Mouse (Mus musculus): ENCODE data around the gene Nt5dc2. TPM values are rescaled to one million over a fixed set of nuclear protein-coding genes. Genes with fewer than 3 reads are reported as not detected.

Nt5dc2 gene
- polyA plus RNA-seq, 1 experiment = 28.4 TPM

DNA sequence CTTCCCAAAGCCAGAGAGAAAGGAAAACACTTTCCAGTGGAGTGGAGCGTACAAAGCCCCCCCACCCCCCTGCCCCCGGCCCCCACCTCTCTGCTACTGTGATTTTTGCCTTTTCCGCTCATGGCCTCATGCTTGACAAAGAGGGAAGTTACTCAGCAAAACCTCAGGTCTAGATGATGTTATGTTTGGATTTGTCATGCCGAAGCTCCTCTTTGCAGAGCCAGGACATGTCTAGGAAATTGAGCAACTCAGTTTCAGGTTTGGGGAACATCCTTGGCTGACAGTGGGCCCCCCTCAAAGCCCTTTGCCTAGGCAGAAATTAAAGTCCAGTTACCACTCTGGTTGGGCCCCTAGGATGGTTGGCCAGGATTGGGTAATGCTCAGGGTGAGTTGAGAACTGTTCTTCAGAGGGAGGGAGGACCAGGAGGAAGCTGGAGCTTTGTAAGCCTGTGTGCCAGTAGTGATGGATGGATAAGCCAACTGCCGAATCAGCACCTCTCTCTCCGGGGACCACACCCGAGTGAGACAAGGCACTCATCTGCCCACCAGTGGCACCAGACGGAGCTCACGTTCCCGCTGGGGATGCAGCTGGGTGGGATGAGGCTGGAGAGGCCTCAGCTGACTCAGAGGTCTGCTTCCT, 35.3 kb downstream of the Nt5dc2 start:
- 69% methylated on average over 10 of the region's 10 CpGs for WGBS

DNA sequence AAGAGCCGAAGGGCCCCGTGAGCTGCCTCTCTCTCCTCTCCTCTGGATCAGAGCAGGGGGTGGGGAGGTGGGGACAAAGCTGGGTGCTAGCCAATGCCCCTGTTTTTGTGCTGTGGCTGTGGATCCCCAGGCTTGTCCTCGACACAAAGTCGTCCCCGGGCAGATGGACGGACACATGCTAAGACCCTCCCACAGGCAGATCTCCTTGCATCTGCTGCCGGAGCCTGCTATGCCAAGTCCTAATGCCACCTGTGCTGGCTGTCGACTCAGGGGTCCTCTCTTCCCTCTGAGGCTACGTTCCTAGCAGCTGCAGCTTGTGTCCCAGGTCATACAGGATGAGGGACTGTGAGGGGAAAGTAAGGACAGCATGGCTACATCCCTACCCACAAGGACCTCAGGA, 36.0 kb downstream of the Nt5dc2 start:
- 23% methylated on average over 9 of the region's 9 CpGs for WGBS
- TF ChIP-seq CTCF (IDR thresholded peaks at IDR 0.05; ENCODE audit: borderline replicate concordance, insufficient read depth, low read depth, low read length) = no peak
- no peak for TF ChIP-seq POLR2A (IDR thresholded peaks at IDR 0.05; ENCODE audit: borderline replicate concordance, insufficient read depth, low read length)
- no peak overlapping the region for H3K27ac ChIP-seq (ENCODE audit: insufficient read depth, low read length)

More for the DNA sequence above, 35.3 kb downstream of the Nt5dc2 start:
- no peak for DNase-seq
- no peaks in the 10 kb centered on the region for H3K27me3 ChIP-seq (ENCODE audit: control insufficient read depth, insufficient read depth, low read length)
- peaks cover 32% of the 10 kb centered on the region for H3K4me1 ChIP-seq (ENCODE audit: control insufficient read depth, insufficient read depth, low read length)
- no peak overlapping the region for H3K4me3 ChIP-seq (replicated peaks; ENCODE audit: insufficient read depth, low read depth, low read length)
- TF ChIP-seq CTCF (IDR thresholded peaks at IDR 0.05; ENCODE audit: borderline replicate concordance, insufficient read depth, low read depth, low read length) (no peak), POLR2A (IDR thresholded peaks at IDR 0.05; ENCODE audit: borderline replicate concordance, insufficient read depth, low read length) (no peak)
- no peak overlapping the region for H3K27ac ChIP-seq (ENCODE audit: insufficient read depth, low read length)

DNA sequence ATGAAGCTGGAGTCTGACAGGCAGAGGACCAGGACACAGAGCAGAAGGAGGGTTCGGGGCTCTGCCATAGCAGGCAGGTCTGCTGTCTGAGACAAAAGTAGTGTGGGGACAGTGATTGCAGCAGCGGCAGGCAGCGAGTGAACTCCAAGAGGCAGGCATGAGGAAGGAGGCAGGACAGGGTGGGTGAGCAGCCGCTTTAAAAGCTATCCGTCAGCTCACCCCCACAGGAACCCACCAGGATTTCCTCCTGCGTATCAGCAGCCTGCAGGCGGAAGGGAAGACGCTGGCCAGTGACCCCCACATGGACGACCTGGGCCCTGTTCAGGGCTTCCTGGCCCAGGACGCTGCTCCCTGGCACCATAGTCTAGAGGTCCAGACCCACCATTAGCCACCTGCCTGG, 37.6 kb downstream of the Nt5dc2 start, which contains the start of gene Stab1:
TSS of gene Stab1 (minus strand) at position 217 of the 400 bp plus-strand sequence.
- H3K4me1 ChIP-seq (ENCODE audit: control insufficient read depth, insufficient read depth, low read length) = peaks cover 55% of the 10 kb centered on the region
- no peak within 1 kb of the TSS for H3K27ac ChIP-seq (ENCODE audit: insufficient read depth, low read length)
- WGBS = 66% methylated on average over 10 of the region's 10 CpGs
- H3K4me3 ChIP-seq (replicated peaks; ENCODE audit: insufficient read depth, low read depth, low read length) = no peak within 1 kb of the TSS
- no peaks in the 10 kb centered on the region for H3K27me3 ChIP-seq (ENCODE audit: control insufficient read depth, insufficient read depth, low read length)
- no peak for DNase-seq
- no peak for TF ChIP-seq POLR2A (IDR thresholded peaks at IDR 0.05; ENCODE audit: borderline replicate concordance, insufficient read depth, low read length)
- no peak for TF ChIP-seq CTCF (IDR thresholded peaks at IDR 0.05; ENCODE audit: borderline replicate concordance, insufficient read depth, low read depth, low read length)

More for the DNA sequence above, 36.0 kb downstream of the Nt5dc2 start:
- Histone ChIP-seq H3K27me3 (ENCODE audit: control insufficient read depth, insufficient read depth, low read length) (no peaks in the 10 kb centered on the region), H3K4me1 (ENCODE audit: control insufficient read depth, insufficient read depth, low read length) (peaks cover 39% of the 10 kb centered on the region), H3K4me3 (replicated peaks; ENCODE audit: insufficient read depth, low read depth, low read length) (no peak overlapping the region)
- no peak for DNase-seq

DNA sequence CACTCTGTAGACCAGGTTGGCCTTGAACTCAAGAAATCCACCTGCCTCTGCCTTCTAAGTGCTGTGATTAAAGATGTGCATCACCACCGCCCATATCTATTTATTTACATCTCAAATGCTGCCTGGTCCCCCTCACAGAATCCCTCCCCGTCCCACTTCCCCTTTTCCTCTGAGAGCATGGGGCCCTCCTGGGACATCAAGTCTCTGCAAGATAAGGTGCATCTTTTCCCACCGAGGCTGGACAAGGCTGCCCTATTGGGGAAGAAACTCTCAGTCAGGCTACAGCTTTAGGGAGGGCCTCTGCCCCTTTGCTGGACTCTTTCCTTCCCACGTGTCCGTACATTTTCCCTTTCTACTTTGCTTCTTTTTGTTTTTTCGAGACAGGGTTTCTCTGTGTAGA, 38.7 kb downstream of the Nt5dc2 start:
- Histone ChIP-seq H3K4me1 (ENCODE audit: control insufficient read depth, insufficient read depth, low read length) (peaks cover 58% of the 10 kb centered on the region), H3K4me3 (replicated peaks; ENCODE audit: insufficient read depth, low read depth, low read length) (no peak overlapping the region), H3K27ac (ENCODE audit: insufficient read depth, low read length) (no peak overlapping the region), H3K27me3 (ENCODE audit: control insufficient read depth, insufficient read depth, low read length) (no peaks in the 10 kb centered on the region)
- DNase-seq = no peak
- WGBS = 84% methylated on average over 6 of the region's 6 CpGs
- TF ChIP-seq POLR2A (IDR thresholded peaks at IDR 0.05; ENCODE audit: borderline replicate concordance, insufficient read depth, low read length) = no peak
- TF ChIP-seq CTCF (IDR thresholded peaks at IDR 0.05; ENCODE audit: borderline replicate concordance, insufficient read depth, low read depth, low read length) = no peak

DNA sequence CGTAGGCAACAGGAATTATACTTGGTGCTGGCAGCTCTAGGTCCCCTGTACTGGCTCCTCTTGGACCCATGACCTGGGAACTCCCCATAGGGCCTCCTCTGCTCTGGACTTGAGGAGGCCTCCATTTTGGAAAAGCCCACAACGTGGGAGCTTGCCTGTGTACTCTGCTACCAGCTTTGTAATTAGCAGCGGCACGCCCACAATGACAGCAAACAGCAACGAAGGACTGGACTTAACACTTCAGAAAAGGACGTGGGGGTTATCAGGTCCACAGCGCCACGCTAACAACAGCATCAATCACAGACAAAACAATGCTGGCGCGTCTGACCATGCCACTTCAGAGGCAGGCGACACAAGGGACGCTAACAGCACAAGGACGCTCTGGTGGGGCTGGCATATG, 40.1 kb downstream of the Nt5dc2 start:
- TF ChIP-seq POLR2A (IDR thresholded peaks at IDR 0.05; ENCODE audit: borderline replicate concordance, insufficient read depth, low read length) = no peak
- TF ChIP-seq CTCF (IDR thresholded peaks at IDR 0.05; ENCODE audit: borderline replicate concordance, insufficient read depth, low read depth, low read length) = no peak
- no peak for DNase-seq
- Histone ChIP-seq H3K4me1 (ENCODE audit: control insufficient read depth, insufficient read depth, low read length) (peaks cover 53% of the 10 kb centered on the region), H3K4me3 (replicated peaks; ENCODE audit: insufficient read depth, low read depth, low read length) (no peak overlapping the region), H3K27ac (ENCODE audit: insufficient read depth, low read length) (no peak overlapping the region), H3K27me3 (ENCODE audit: control insufficient read depth, insufficient read depth, low read length) (no peaks in the 10 kb centered on the region)
- WGBS = 70% methylated on average over 13 of the region's 13 CpGs

DNA sequence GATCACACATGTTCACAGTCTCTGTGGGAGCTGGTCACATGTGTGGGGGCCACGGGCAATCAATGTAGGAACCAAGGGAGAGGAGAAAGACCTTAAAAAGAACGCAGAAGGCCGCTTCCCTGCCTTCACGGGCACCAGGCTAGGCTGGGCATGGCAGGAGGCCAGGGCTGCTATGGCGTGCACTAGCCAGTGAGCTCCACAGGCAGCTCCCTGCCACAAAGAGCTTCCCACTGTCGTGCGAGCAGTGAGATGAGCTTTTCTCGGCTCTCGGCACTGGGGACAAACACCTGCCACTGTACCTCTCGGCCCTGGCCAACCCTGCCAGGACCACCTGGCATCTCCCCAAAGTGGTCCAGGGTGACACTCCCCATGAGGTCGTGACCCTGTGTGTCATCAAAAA, 40.5 kb downstream of the Nt5dc2 start:
- peaks cover 52% of the 10 kb centered on the region for H3K4me1 ChIP-seq (ENCODE audit: control insufficient read depth, insufficient read depth, low read length)
- TF ChIP-seq POLR2A (IDR thresholded peaks at IDR 0.05; ENCODE audit: borderline replicate concordance, insufficient read depth, low read length) (no peak), CTCF (IDR thresholded peaks at IDR 0.05; ENCODE audit: borderline replicate concordance, insufficient read depth, low read depth, low read length) (no peak)
- no peak overlapping the region for H3K4me3 ChIP-seq (replicated peaks; ENCODE audit: insufficient read depth, low read depth, low read length)
- WGBS = 9% methylated on average over 11 of the region's 11 CpGs
- H3K27ac ChIP-seq (ENCODE audit: insufficient read depth, low read length) = no peak overlapping the region
- H3K27me3 ChIP-seq (ENCODE audit: control insufficient read depth, insufficient read depth, low read length) = no peaks in the 10 kb centered on the region
- peak; percentile 76 to 77 for DNase-seq

DNA sequence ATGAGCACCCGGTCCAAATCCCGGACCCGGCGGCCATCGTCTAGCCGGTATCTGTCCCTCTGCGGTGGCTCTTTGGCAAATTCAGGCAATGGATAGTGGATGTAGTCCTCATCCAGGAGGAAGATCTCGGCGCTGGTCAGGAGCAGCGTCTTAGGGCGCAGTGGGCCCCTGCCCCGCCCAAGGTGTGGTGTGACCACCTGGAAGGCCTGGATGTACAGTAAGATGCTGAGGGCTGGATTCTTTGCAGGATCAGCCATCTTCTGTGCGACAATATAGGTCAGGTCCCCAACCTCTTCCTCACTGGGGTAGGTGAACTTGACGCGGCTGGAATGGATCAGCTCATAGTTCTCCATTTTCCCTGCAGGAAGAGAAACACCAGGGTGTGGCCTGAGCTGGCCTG, 41.0 kb downstream of the Nt5dc2 start:
- WGBS = 91% methylated on average over 15 of the region's 15 CpGs

DNA sequence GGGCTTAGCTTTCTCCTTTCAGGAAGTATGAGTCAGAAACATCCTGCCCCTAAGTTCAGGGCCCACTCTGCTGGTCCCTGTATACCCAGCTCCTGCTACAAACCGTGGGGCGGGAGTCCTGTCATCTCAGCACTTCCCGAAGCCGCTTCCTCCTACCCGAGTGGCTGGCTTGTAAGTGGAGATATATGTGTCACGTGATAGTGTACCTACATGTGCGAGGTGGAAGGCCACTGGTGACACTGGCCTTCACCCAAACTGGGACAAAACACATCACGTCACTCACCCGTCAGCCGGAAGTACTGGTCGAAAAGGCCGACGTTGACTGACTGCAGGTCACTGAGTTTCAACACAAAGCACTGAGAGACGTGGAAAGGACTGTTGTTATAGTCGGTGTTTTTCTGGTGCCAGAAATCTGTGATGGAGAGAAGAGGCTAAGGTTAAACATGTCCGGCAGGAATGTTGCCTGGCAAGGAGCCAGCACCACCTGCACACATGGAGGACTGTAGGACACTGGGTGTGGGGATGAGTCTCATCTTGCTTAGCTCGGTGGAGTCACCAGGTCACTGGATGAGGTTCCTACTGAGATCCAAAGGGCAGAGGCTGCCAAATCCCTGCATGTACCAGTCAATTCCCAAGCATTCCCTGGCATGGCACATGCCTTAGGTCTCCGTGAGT, 42.1 kb downstream of the Nt5dc2 start:
- no peak for TF ChIP-seq CTCF (IDR thresholded peaks at IDR 0.05; ENCODE audit: borderline replicate concordance, insufficient read depth, low read depth, low read length)
- no peak for TF ChIP-seq POLR2A (IDR thresholded peaks at IDR 0.05; ENCODE audit: borderline replicate concordance, insufficient read depth, low read length)
- DNase-seq = peak; percentile 68 to 72
- peaks cover 53% of the 10 kb centered on the region for H3K4me1 ChIP-seq (ENCODE audit: control insufficient read depth, insufficient read depth, low read length)
- H3K27ac ChIP-seq (ENCODE audit: insufficient read depth, low read length) = no peak overlapping the region
- no peak overlapping the region for H3K4me3 ChIP-seq (replicated peaks; ENCODE audit: insufficient read depth, low read depth, low read length)
- whole genome bisulfite sequencing = 37% methylated on average over 18 of the region's 18 CpGs
- no peaks in the 10 kb centered on the region for H3K27me3 ChIP-seq (ENCODE audit: control insufficient read depth, insufficient read depth, low read length)

More for the DNA sequence above, 41.0 kb downstream of the Nt5dc2 start:
- Histone ChIP-seq H3K27ac (ENCODE audit: insufficient read depth, low read length) (no peak overlapping the region), H3K27me3 (ENCODE audit: control insufficient read depth, insufficient read depth, low read length) (no peaks in the 10 kb centered on the region), H3K4me1 (ENCODE audit: control insufficient read depth, insufficient read depth, low read length) (peaks cover 51% of the 10 kb centered on the region), H3K4me3 (replicated peaks; ENCODE audit: insufficient read depth, low read depth, low read length) (no peak overlapping the region)
- DNase-seq = no peak
- no peak for TF ChIP-seq CTCF (IDR thresholded peaks at IDR 0.05; ENCODE audit: borderline replicate concordance, insufficient read depth, low read depth, low read length)

Measured in cerebellum, adult 2 months (tissue).